Mouse (Mus musculus) spleen, postnatal 36 days (tissue): ENCODE measurements around the gene Ctse.

Experiments used
- DNase-seq, 2 experiments: peaks; one replicate each; pipeline ENCODE4 v3.0.0; 2022; ENCODE audit warnings: low spot score in 2 of 2, mixed read lengths in 1 of 2

Ctse gene

GRCm38 (mm10) chr1:131699642-131700041 lies 61.5 kb downstream of the Ctse start:
- DNase-seq = no peak

- DNase-seq = no peak
Measured at GRCm38 (mm10) chr1:131700447-131700846, 62.3 kb downstream of the Ctse start.

GRCm38 (mm10) chr1:131701391-131701790 lies 63.3 kb downstream of the Ctse start:
- no peak for DNase-seq

- peak; percentile 43 to 46 for DNase-seq
Measured at GRCm38 (mm10) chr1:131702094-131702766, 64.1 kb downstream of the Ctse start.

- DNase-seq = no peak
Measured at GRCm38 (mm10) chr1:131703482-131703881, 65.4 kb downstream of the Ctse start.

GRCm38 (mm10) chr1:131708338-131708737 lies 70.2 kb downstream of the Ctse start:
- DNase-seq = peak; percentile 54 to 58

GRCm38 (mm10) chr1:131711518-131711917 lies 73.4 kb downstream of the Ctse start:
- no peak for DNase-seq

GRCm38 (mm10) chr1:131712386-131712785 lies 74.3 kb downstream of the Ctse start:
- peak; percentile 45 to 66 for DNase-seq

- no peak for DNase-seq
Measured at GRCm38 (mm10) chr1:131714388-131715337, 76.6 kb downstream of the Ctse start.

GRCm38 (mm10) chr1:131718952-131719694 lies 81.0 kb downstream of the Ctse start:
- no peak for DNase-seq

- DNase-seq = no peak
Measured at GRCm38 (mm10) chr1:131721989-131722388, 83.9 kb downstream of the Ctse start.

GRCm38 (mm10) chr1:131723549-131723948 lies 85.4 kb downstream of the Ctse start:
- no peak for DNase-seq
